Mouse (Mus musculus) 3134 (cell line): ENCODE data around the gene 4930426L09Rik.
A peak's percentile ranks its signal among the peaks of the same experiment; 100 is the strongest.
"Not testable (repeated sequence)": the region's sequence is repeated elsewhere in the genome, so short reads cannot be mapped to it uniquely, and the experiment has no call there.

Experiments used
- DNase-seq: peaks from one replicate; pipeline ENCODE4 v3.0.0-alpha.2; 2011; ENCODE audit warnings: low spot score; ENCODE audit not compliant: insufficient read length; ENCODE audit errors: extremely low read depth

Gene 4930426L09Rik

DNA sequence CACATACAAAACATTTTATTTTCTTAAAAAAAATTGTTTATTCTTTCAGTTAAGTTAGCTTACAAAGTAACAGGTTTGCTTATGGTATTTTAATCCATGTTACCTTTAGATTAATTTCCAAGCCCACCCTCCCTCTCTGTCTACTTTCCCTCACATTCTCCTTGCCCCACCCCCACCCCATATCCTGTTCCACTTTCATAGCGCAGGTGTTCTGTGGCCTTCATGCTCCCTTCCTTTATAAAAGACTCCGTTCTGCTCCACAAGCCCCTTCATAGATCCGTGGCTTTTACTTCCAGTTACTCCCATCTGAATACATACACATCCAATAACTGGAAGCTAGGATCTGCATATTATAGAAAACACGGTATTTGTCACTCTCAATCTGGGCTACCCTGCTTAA lies 9.4 kb downstream of the 4930426L09Rik start:
- DNase-seq, result no peak

DNA sequence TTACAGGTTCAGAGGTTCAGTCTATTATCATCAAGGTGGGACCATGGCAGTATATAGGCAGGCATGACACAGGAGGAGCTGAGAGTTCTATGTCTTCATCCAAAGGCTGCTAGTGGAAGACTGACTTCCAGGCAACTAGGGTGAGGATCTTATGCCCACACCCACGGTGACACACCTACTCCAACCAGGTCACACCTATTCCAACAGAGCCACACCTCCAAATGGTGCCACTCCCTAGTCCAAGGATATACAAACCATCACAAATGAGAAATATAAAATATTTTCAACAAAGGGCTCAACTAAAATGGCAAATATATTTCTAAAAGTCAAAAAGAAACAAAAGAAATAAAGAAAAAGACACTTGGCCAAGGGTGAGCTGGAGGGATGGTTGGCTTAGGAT lies 12.4 kb downstream of the 4930426L09Rik start:
- DNase-seq, result not testable (repeated sequence)

DNA sequence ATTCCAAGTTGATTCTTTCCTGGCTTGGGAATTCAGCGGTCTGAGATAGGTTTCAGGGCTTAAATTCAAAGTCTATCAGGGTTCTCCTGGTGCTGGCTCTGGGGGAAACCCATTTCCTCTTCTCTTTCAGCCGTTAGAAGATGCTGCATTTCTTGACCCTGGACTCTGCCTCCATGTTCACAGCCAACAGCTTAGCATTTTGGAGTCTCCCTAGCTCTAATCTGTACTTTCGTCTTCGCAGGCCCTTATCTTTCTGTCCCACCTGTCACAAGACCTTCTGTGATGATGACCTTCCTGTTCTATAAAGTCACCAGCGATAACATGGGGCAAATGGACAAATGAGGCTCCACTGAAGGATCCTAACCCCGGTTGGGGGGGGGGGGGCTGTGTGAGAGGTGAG lies 13.3 kb downstream of the 4930426L09Rik start:
- no peak for DNase-seq

DNA sequence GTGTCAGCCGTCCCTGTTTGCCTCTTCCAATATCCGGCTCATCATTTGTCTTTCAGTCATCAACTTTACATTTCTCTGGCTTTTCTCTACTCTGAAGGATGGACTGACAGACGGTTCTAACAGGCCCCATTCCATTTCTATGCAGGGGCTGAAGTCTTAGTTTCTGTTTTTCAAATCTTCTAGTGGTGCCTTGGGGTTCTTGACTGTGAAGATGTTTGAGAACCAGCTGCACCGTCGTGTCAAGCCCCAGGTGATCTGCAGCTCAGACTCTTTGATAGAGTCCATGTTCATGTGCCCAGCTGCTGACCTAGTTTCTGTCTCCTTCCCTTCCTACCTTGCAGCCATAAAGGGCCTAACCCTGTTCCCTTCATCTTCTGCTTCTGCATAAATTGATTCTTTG lies 18.2 kb downstream of the 4930426L09Rik start:
- no peak for DNase-seq

DNA sequence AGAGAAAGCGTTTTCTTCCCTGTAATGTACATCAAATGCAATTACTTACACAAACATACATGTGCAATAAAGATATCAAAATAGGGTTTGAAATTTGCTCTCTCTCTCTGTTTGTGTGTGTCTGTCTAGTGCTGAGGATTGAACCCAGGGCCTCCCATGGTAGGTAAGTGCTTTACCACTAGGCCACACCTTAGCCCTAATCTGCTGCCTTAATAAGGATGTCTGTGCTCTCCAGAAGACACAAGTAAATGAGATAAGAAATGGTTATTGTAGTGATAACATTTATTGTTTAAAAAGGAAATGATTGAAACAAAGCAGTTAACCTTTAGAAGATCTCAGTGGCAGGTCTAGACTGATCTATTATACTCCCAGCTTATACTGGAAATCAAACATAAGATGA lies 18.7 kb downstream of the 4930426L09Rik start:
- no peak for DNase-seq

DNA sequence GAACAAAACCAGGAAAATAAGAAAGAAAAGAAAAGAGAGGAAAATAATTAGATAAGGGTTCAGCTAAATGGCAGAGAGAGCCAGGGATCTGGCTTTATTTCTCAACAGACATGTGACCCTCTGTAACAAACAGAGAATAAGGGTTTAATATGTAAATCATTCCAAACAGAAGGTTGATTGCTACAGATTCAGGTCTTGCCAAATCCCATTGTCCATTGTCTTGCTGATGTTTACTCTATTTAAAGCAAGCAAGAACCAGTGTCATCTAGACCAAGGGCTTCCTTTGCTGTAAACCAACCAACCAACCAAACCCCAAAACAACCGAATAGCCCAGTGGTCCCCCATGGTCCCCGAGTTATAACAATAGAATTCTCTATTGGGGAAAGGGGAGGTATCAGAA lies 19.9 kb downstream of the 4930426L09Rik start:
- DNase-seq, result no peak

DNA sequence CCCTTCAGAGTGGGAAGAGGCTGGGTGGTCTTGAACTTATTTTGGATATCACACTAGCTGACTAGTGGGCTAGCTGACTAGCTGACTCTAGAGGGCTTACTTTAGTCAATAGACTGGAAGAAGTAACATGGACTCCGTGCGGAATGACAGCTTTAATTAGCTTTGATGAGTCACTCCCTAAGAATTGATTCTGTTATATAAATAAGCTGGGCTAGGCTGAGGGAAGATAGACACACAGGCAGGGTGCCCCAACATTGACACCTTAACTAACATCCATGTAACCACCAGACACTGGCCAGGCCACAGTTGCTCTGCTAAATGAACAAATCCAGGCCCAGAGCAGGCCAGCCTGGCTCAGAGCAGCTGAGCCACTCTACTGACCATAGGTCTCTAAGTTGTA lies 26.7 kb downstream of the 4930426L09Rik start:
- peak; percentile 7 for DNase-seq

DNA sequence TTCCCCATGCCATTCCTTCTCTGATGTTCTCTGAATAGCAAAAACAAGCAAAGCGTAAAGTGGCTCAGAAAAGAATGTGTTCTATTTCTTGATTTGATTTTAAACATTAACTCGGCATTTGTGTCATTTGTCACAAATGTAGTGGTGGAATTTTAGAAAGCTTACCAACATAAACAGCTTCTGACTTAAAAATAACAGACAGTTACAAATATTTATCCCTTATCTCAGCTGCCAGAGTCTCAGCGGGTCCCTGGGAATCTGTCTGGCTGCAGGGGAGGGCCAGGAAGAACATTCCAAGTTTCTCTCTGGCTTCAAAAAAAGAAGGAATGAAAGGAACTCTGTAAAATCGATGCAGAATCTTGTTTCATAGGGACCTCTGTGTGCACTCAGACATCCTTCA lies 39.3 kb downstream of the 4930426L09Rik start:
- no peak for DNase-seq

DNA sequence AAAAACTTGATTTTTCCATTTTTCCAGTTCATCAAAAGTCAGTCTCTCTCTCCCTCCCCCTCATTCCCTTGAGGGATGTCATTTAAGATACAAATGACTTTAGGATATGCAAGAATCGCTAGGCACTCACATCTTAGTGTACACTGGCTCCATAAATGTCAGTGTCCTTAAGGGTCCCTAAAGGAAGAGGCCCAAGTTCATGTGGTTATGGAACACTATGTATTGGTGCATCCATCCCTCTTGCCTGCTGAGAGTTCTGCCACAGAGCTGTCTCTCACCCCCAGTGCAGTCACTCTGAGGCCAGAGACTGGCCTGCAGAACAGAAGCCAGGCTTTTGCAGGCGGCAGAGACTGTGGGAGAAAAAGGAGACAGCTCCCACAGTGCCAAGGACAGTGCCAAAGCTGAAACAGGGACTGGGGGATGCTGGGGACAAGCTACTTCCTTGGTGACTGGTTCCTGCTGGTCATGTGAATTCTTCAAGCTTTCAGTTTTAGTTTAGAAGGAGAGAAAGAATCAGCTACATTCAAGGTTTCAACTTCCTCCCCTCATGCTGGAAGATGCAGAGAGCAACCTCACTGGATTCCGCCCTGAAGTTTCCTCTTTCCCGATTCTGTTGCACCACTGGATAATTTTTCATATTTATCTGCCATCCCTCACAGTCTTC lies 39.9 kb downstream of the 4930426L09Rik start:
- DNase-seq, result no peak

DNA sequence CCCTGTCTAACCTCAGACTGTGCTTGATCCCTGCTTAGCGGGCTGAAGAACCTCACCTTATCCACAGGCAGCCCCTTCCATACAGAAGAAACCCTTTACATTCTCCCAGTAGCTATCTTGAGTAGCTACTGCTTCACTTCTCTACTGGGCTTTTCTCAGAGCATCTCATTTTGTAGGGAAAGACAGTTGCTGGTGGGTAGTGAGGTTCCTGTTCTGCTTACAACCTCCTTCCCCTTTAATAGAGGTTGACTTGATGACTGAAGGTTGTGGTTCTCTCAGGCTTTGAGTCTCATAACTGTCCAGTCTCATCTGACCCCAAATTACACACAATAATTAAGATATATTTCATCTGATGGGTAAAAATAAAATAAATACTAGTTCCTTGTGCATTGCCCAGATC lies 50.1 kb downstream of the 4930426L09Rik start:
- DNase-seq, result no peak

DNA sequence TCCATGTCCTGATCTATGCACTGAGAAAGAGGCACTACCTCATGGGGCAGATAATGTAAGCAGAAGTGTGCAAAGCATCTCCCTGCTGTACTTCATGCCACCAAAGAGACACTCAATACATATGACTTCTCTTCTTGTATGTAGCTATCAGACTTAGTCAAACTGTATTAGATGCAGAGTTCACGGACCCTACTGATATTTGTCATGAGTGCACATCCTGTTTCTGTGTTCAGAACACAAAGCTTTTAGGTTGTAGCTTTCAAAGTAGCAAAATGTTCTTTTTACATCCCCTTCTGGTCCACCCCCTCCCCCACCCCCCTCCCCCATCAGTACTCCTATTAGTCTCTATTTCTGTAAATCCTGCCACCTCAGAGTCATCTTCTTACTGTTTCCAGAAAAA lies 51.2 kb downstream of the 4930426L09Rik start:
- no peak for DNase-seq
